Mouse (Mus musculus) gastrocnemius, adult 2 months (tissue): ENCODE measurements around the gene Npc1l1. TPM values are rescaled to one million over a fixed set of nuclear protein-coding genes. Genes with fewer than 3 reads are reported as not detected.

Source experiments
- DNase-seq: peaks from one replicate; pipeline ENCODE4 v3.0.0; 2022
- H3K27ac ChIP-seq: fragments of 200-600 bp; 2 replicates; pipeline ENCODE4 v1.8.1; 2022; ENCODE audit warnings: mild to moderate bottlenecking
- H3K4me3 ChIP-seq: fragments of 200-600 bp; 2 replicates; pipeline ENCODE4 v1.8.1; 2022; ENCODE audit warnings: mild to moderate bottlenecking, moderate library complexity
- CTCF ChIP-seq: fragments of 200-600 bp; IDR thresholded peaks from 2 replicates; pipeline ENCODE4 v1.8.1; 2022; ENCODE audit warnings: antibody characterized with exemption, mild to moderate bottlenecking, moderate library complexity
- intact Hi-C: fragments of 180-260 bp; cut with DNase I; formaldehyde crosslinking; loops from one replicate; pipeline ENCODE4 v1.15.1; 2025
- total RNA-seq, 2 experiments: library from RNA; stranded (reverse); gene quantifications; 2 replicates each; pipeline ENCODE4 v1.2.3; 2021

Gene Npc1l1
- total RNA-seq, 2 experiments from 2014 or later, result 0.31 to 0.36 TPM

DNA sequence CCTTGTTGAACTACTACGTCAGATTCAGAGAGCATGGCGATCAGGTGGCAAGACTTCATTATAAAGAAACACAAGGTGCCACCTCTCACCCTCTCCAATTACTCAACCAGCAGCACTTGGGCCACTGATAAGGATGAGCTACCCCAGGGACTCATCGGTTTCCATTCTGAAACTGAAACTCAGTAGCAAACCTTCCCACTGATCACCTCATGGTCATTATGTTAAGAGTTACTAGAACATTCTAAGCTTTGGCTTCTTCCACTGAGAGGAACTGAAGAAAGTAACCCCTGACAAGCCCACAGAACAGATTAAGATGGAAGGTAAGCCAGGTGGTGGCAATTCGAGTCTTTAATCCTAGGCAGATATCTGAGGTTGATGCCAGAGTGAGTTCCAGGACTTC, 31.5 kb downstream of the Npc1l1 start:
- DNase-seq, result no peak
- Histone ChIP-seq H3K27ac (no peak overlapping the region), H3K4me3 (peak overlapping the region; percentile 87)
- no peak for TF ChIP-seq CTCF
- intact Hi-C loops, result no loop called here

GRCm38 (mm10) chr11:6196780-6197179, 33.2 kb downstream of the Npc1l1 start:
- TF ChIP-seq CTCF, result no peak
- intact Hi-C loops, result no loop called here
- Histone ChIP-seq H3K27ac (no peak overlapping the region), H3K4me3 (no peak overlapping the region)
- no peak for DNase-seq

GRCm38 (mm10) chr11:6187878-6188277, 42.1 kb downstream of the Npc1l1 start:
- peak overlapping the region; percentile 77 for H3K27ac ChIP-seq
- intact Hi-C loops, result loop anchor here (1.0 to 10.0 kb wide), 2 partner anchors 153 to 192 kb away; no protein-coding TSS in a partner anchor

DNA sequence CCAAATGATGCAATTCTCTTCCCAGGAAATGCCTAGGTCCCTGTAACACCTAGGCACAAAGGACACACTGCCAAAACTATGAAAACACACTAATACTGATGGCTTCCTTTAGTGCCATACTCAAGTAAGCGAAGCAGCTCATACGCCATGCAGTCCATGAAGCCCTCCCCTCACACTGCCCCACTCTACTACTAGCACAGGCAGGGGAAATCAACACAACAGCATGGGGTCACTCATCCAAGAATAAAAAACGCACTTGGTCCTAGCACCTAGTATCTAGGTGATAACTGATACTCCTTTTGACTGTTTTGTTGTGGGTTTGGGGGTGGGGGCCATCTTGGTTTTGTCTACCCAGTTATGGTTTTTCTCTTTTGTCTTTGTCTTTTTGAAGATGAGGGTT, 42.5 kb downstream of the Npc1l1 start:
- intact Hi-C loops, result loop anchor here (1.0 to 10.0 kb wide), 2 partner anchors 153 to 191 kb away; no protein-coding TSS in a partner anchor
- peak overlapping the region; percentile 63; the same call in 1 of the 2 replicates for H3K27ac ChIP-seq
- TF ChIP-seq CTCF, result no peak
- DNase-seq, result no peak
- no peak overlapping the region for H3K4me3 ChIP-seq

More at GRCm38 (mm10) chr11:6187878-6188277, 42.1 kb downstream of the Npc1l1 start:
- H3K4me3 ChIP-seq, result no peak overlapping the region
- DNase-seq, result peak; percentile 91
- no peak; the same call in 1 of the 2 replicates for TF ChIP-seq CTCF

DNA sequence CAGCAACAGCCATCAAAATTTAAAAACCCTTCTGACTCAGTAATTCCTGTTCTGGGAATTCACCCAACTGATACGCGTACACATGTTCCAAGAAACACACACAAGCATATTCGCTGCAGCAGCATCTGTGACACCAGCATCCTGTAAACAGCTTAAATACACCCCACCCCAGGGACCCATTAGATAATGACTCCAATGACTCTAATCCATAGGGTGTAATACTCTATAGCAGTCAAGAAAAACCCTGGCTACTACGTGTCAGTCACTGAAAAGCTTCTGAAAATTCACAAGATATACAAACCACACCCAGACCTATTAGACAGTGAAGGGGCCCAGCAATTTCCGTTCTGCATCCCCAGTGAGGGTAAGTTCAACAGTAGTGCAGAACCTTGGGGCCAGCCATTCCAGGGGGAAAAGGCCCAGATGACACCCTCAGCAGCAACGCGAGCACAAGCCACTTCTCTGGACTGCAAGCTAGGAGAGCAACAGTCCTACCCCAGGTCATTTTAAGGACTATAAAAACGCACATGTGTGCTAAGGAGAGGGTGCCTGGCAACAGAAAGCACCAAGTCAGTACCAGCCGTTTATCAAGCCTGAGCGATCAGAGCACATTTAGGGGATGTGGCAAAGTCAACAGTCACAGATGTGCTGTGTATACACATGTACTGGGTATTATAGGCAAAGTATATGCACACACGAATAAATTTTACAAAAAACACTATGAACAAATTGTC, 45.6 kb downstream of the Npc1l1 start:
- TF ChIP-seq CTCF, result no peak
- H3K4me3 ChIP-seq, result no peak overlapping the region
- intact Hi-C loops, result loop anchor here (10.0 kb wide), 1 partner anchor 150 kb away; no protein-coding TSS in a partner anchor
- no peak for DNase-seq
- peak overlapping the region; percentile 6; the same call in 1 of the 2 replicates for H3K27ac ChIP-seq

DNA sequence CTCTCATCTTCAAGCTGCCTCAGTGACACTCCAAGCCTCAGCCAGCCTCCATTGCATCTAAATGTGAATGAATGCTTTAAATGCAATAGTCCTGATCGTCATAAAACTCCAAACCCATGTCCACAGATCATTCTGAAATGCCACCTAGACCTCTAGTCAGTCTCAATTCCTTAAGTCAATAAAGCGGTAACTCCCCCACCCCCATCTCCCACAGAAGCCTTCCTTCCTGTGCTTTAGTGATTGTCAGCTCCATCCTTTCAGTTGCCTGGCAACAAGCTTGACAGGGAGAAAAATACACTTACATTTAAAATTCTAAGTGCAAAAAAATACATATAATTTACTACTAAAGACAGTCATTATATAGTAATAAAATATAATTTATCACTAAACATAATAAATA, 46.7 kb downstream of the Npc1l1 start:
- DNase-seq, result no peak
- Histone ChIP-seq H3K4me3 (no peak overlapping the region), H3K27ac (no peak overlapping the region)
- intact Hi-C loops, result loop anchor here (10.0 kb wide), 1 partner anchor 148 kb away; no protein-coding TSS in a partner anchor
- TF ChIP-seq CTCF, result no peak

GRCm38 (mm10) chr11:6180811-6181399, 49.0 kb downstream of the Npc1l1 start:
- H3K4me3 ChIP-seq, result no peak overlapping the region
- H3K27ac ChIP-seq, result no peak overlapping the region
- no peak for TF ChIP-seq CTCF
- DNase-seq, result no peak
- intact Hi-C loops, result loop anchor here (10.0 kb wide), 1 partner anchor 146 kb away; no protein-coding TSS in a partner anchor

DNA sequence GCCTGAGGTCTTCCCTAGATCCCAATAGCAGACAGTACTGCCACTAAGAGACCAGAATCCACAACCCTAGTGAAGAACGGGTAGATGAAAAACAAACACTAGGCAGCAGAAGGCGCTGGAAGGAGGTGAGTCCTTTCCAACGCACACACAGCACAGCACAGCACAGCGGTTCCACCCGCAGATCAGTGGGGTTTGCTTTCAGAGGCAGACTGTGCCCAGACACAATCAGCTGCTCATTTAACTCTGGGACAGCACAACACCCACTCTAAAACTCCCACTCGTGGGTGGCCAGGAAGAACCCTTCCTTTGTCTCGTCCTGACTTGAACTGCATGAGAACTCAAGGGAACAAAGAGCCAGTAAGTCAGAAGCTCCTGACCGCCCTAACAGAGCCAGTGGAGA, 50.7 kb downstream of the Npc1l1 start:
- intact Hi-C loops, result no loop called here
- no peak for DNase-seq
- no peak for TF ChIP-seq CTCF
- Histone ChIP-seq H3K4me3 (no peak overlapping the region), H3K27ac (peak overlapping the region; percentile 48; the same call in 1 of the 2 replicates)

DNA sequence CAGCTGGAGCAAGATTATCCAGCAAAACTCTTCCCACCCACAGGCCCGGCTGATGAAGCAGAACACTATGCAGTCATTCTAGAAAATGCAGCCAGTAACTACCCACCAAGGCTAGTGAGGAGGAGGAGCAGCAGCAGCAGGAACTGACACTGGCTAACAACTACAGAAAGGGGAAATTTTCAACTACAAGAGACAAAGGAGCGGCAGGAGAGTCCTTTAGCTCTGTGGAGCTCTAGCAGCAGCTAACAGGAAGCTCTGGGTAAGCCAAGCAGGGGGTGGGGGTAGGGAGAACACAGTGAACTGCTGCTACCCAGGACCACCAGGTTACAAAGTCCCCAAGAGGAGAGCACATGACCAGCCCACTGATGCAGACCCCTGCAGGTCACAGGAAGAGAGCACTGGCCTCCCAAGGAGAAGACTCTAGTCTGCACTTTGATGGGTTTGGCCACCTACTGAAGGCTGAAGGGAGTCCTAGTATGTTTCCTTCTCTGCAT, 51.2 kb downstream of the Npc1l1 start:
- intact Hi-C loops, result no loop called here
- TF ChIP-seq CTCF, result no peak
- H3K27ac ChIP-seq, result peak overlapping the region; percentile 48; the same call in 1 of the 2 replicates
- no peak for DNase-seq
- H3K4me3 ChIP-seq, result no peak overlapping the region

DNA sequence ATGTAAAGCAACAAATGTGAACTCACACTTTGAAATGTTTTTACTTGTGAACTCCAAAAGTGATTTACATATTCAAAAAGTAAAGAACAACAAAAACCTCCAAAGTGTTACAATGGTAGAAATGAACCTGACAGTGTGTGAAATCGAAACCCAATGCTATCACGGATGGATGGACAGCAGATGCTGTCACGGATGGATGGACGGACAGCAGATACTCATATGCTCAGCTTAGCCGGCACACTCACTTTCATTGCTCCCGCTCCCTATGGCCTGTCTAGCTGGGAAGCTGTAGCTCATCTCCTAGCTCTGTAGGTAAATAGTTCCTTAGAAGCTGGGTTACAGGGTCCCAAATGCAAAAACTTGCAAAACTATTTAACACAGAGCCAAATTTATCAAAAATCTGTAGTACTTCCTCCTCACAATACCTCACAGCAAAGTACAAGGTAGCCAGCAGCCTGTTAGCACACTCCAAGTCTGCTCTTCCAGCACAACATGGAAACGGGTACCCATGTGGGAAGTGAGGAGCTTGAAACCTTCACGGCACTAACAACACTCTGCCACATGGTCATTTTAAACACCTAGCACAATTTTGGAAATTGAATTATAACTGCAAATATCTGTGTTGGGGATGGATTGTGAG, 52.0 kb downstream of the Npc1l1 start:
- DNase-seq, result no peak
- intact Hi-C loops, result no loop called here
- no peak for TF ChIP-seq CTCF
- H3K27ac ChIP-seq, result no peak overlapping the region
- H3K4me3 ChIP-seq, result no peak overlapping the region

- TF ChIP-seq CTCF, result no peak
- Histone ChIP-seq H3K27ac (peak overlapping the region; percentile 74; the same call in 1 of the 2 replicates), H3K4me3 (no peak overlapping the region)
- DNase-seq, result no peak
- intact Hi-C loops, result no loop called here
These were observed 54.4 kb downstream of the Npc1l1 start for GRCm38 (mm10) chr11:6175506-6175905.

DNA sequence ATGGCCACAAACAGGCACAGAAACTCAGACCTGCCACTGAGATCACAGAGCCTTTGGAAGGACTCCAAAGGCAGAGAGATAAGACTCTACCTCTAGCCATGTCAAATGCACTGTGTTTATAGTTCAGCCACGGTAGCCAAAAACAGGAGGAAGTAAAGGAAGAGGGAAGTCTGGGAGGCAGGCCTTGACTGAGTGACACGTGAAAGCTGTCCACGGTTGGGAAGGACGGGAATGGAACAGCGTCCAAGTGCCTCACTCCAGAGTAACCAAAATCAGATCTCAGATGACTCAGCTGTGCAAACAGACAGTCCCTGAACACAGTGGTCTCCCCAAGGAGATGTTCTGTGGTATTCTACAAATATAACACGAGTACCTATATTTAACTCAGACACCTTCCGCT, 55.2 kb downstream of the Npc1l1 start:
- Histone ChIP-seq H3K4me3 (peak overlapping the region; percentile 20; the same call in 1 of the 2 replicates), H3K27ac (peak overlapping the region; percentile 74)
- peak; percentile 45 for DNase-seq
- intact Hi-C loops, result no loop called here
- no peak for TF ChIP-seq CTCF
